Mouse (Mus musculus) thymus, postnatal 36 days (tissue): ENCODE measurements around the gene Btk.
A peak's percentile ranks its signal among the peaks of the same experiment; 100 is the strongest.

Experiments used
- DNase-seq, 2 experiments: peaks; one replicate each; pipeline ENCODE4 v3.0.0; 2022; ENCODE audit warnings: mixed read lengths in 2 of 2

Gene Btk

DNA sequence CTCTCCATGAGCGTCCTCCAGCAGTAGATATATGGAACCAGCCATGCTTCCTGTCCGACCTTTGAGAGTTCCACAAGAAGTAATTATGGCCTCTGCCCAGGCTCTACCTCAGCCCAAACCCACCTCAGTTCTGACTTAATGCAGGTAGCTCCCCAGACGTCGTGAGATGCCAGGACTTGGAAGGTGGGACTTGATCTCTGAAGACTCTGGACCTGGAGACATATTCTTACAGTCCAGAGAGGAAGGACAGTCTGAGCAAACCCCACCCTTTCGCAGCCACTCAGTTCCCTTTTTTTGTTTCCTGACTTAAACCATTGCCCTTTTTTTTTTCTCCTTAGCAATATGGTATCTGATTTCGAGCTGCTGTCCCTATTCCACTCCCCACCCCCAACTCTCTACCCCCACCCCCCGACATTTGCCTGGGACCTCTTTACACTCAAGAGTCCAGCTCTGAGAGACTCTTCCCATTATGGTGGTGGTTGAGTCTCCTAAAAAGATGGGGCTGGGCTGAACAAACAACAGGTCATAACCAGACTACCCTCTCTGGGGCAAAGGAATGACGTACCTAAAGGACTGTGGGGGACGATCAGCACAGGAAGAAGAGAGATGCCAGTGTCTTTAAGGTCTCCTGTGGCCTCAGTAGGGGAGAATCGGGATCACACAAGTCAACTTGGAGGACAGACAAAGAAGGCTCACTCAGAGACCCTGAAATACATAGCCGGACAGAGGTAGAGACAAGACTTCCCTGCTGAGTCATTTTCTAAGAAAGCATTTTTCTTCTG, at the start of gene Btk:
TSS of gene Btk (minus strand) at position 683 of the 782 bp plus-strand sequence.
- DNase-seq: no peak

DNA sequence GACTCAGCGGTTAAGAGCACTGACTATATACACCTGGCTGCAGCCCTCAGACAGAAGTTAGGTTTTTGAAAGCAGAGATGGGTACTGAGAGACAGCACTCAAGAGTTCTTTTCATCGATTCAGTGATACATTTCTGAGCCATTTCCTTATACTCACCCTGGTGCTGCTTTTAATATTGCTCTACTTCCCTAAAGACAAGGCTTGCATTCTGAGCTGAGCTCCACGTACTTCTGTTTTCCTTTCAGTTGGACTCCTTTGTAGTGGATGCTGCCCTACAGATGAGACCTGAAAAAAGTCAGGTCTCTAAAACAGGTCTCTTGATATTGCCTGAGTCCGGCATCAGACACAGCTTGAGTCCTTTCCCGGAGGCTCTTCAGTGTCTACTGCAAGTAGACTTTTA, 49.3 kb upstream of the Btk start:
- no peak for DNase-seq

DNA sequence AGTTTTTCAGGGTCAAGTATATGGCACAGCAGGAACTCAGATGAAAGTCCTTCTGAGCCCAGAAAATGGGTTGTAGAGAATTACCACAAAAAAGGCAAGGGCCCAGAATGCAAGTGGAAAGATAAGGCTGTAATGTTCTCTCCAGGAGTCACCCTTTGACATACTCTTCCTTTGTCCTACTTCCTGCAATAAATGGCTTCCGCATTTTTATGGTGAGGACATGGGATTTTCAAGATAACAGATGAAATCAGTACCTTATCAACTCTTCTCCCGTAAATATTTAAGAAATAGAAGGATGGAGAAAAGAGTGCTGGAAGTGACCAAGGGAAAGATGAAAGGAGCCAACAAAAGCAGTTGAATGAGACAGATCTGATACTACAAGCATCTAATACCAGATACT, 44.8 kb upstream of the Btk start:
- no peak for DNase-seq

DNA sequence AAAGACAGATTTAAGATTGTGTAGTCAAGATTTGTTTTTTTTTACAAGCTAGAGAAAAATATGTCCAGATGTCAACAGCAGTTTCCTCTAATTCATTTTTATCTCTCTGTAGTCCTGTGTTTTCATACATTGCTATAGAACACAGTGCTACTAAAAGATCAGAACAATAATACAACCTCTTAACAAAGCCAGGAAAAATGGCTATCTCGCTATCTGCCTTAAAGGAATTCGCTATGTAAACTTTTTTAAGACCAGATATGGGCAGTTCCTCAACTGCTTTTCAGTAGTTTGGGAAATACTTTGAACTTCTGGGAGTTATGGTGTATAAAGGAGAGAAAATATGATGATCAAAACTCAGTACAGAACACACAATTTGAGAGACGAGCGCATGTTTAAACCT, 40.0 kb upstream of the Btk start:
- DNase-seq: no peak

DNA sequence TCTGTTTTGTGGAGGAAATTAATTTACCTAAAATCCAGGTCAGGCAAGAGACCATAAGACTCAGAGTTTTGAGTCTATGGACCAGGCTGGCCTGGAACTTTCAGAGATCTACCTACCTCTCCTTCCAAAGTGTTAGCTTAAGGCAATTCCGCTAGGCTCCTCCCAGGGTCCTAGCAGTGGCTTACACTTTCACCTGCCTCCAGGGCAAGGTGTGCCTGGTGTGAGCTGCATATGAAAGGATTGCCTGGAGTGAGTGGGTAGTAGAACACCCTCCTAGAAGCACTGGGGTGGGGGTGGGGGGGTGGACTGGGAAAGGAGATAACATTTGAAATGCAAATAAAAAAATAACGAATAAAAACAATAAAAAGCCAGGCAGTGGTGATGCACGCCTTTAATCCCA, 38.3 kb upstream of the Btk start:
- DNase-seq: no peak

DNA sequence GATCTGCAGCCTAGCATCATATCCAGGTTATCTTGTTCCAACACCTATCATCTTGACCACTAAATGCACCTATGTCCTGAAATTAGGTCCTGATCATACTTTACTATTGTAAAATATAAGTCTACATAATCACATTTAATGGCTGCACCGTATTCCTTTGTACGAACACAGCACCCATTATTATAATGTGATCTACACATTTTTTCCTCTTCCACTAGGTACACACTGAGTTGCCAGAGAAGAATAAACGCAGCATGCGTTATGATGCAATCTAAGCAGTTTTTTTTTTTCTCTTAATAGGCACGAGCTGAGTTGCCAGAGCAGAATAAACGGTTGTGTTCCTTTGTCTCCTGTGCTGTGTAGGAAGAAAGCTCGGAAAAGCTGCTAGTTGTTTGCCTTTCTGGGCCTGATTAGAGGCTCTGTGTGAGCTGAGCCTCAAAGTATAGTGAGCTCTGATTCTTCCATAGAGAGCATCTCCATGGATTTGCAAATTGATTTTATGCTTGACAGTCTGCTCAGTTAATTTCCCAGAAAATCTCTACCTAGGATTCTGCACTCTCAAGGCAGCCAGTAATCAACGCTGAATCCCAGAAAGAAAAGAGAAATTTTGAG, 37.0 kb upstream of the Btk start:
- no peak for DNase-seq

DNA sequence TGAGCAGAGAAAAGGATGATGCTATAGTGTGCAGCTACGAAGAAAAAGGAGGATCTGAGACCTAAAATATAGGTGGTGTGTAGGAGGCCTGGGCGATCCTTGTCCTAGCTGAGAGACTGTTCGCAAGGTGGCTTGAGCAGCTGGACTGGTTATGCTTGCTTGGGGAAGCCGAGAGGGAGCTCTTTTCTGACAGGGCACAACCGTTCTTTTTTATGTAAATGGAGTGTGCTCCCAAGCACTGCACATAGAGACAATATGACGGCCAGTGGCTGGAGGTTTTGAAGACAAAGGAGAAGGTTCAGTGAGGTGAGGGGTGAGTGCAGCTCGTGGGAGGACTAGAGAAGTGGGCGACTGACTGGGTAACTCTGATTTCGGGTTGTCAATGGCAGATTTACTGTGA, 36.3 kb upstream of the Btk start:
- DNase-seq: no peak

DNA sequence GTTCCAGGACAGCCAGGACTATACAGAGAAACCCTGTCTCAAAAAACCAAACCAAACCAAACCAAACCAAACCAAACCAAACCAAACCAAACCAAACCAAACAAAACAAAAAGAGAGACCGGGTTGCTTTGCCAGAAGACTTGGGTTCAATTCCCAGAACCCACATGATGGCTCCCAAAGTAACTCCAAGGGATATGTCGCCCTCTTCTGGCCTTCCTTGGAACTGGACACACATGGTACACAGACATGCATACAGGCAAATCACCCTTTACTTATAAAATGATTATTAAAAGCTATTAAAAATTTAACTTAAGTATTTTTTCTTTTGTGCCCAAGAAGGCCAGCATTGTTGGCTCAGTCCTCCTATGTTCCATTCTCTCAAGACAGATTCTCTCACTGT, 30.9 kb upstream of the Btk start:
- DNase-seq: peak in 1 of 2 experiments; percentile 27

DNA sequence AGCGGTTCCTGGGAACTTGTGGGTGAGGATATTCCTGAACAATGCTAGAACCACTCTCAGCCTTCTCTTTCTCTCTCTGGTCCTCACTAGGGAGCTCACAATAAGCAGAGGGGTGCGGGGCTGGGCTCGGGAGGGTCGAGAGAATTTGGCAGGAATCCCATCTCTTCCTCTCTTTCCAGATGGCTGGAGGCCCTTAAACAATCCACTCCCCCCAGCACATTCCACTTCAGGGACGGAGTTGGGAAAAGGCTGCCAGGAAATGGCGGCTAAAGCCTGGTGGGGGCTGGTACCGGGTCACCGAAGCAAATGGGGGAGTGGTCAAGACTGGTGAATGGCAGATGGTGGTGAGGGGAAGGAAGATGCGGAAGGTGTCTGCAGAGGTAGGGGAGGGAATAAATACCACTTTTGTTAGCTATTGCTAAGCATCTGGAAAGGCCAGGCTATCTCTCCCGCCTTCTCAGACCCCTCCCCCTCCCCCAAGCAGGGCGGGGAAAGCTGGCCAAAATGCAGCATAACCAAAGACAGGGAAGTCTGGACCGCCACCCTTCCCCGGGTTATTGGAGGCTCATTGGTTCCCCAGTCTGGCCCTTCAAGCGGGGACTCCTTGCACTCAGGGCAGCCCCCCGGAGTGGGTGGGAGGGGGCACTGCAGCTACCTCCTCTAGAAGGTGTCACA, 29.1 kb upstream of the Btk start:
- DNase-seq: peak; percentile 2 to 17

DNA sequence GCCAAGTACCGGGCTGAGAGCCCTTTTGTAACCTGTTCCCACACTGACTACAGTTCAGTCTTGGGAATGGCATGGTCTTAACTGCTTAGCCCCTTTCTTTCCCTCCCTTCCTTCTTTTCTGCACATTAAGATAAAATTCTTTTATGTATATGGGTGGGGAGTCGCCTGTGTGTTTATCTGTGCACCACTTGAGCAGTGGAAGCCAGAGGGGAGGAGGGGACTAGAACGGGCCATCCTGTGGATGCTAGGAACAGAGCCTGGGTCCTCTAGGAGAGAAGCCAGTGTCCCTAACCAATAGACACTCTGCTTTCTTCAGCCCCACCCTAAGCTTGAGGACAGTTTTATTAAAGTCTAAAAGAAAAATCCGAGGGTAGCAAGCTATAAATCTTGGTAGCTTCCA, 27.6 kb upstream of the Btk start:
- DNase-seq: no peak

DNA sequence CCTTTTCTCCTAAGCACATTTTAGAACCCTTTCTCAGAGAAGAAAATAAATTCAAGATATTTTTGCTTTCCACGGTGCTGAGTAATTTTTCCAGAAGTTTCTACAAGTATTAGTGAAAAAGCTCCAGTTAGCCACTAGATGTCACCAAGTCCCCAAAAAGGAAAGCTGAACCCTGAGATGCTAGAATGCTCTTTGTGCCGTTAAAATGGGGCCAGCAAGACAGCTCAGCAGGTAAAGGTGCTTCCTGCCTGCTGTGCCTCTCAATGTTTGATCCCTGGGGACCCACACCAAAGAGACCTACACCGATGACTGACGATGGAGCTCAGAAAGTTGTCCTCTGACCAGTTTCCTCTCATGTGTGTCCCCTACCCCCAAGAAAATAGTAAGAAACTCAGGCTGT, 26.1 kb upstream of the Btk start:
- DNase-seq: peak in 1 of 2 experiments; percentile 5

DNA sequence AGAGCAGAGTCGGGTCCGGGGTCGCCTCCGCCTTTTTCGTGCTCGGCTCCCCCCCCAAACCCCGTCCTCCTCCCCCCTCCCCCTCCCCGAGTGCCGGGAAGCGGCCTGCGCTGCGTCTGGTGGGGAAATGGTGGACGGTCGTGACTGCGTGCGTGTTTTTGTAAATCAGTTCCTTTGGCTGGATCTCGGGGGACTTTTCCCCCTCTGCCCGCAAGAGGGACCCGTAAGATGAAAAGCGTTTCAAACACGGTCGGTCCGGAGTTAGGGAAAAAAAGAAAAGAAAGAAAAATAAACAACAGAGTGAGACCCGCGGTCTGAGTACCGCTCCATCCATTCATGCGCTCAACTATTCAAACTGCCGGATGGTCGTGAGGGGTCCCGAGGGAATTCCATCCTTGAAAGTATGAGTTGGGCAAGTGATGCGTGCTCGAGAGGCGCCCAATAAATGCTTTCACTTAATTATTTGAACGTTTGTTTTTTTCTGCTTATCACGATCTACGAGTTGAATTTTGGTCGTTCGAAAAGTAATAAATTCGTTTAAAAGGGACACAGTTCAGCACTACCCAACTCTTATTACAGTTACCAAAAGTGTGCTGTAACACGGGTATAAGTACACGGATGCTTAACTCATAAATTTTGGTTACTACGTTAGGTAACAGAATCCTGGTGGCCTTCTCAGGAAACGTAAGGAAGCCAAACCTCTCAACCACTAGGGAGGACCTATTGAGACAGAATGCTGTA, 18.2 kb upstream of the Btk start:
- no peak for DNase-seq

DNA sequence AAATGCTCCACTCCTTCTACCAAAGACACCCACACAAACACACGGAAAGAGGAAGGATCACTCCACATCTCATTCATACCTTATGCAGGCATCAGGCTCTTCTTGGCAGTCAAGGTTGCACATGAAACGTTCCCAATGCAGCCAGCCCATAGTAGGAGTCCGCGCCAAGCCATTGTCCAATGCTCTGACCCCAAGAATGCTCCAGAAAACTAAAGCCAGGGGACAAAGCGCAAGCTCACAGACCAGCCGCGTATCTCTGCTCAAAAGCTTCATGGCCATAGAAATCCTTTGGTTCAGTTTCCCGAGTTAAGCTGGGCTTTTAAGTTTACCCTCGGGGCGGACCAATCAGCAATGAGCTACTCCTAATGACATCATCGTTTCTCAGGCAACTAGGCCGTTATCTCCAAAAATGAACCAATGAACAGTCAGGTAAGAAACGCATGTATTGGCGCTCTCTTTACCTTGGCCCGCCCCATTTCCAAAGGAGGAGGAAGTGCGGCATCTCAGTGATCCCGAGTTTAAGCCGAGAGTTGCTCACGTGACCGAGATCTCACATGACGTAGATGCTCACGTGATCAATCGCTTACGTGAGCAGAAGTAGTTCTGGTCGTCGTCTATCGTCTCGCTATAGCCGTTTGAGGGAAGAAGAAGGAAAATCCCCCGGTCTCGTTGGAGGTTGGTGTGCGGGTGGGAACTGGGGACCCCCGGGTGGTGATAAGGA, 17.4 kb upstream of the Btk start, which contains the start of the genes Gla and Hnrnph2:
TSS of gene Gla (minus strand) at position 467 of the 721 bp plus-strand sequence.
TSS of gene Hnrnph2 (plus strand) at position 521 of the 721 bp plus-strand sequence.
- DNase-seq: peak; percentile 80 to 87

DNA sequence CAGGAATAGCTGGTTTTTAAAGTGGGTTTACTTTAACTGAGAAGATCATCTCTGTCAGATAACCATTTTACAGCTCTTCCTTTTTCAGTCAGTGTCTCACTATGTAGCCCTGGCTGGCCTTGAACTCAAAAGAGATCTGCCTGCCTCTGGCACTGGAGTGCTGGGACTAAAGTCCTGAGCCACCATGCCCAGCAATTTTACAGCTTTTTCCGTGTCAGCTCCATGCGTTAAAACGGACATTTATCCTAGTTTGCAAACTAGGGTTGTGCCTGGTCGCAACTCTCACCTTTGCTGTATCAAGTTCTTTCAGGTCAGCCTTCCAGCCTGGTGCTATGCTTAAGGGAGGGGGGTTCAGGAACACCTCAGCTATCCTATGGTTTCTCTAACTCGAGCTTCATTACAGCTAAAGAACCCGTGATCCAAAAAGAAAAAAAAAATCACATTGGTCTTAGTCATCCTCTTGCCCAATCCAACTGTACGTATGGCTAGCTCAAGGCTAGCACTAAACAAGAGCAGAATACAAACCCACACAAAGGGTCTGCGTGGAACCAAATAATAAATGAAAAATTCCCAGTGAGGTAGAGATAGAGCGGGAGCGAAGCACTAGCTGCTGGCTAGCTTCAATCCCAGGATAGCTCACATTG, 16.7 kb upstream of the Btk start:
- DNase-seq: no peak

DNA sequence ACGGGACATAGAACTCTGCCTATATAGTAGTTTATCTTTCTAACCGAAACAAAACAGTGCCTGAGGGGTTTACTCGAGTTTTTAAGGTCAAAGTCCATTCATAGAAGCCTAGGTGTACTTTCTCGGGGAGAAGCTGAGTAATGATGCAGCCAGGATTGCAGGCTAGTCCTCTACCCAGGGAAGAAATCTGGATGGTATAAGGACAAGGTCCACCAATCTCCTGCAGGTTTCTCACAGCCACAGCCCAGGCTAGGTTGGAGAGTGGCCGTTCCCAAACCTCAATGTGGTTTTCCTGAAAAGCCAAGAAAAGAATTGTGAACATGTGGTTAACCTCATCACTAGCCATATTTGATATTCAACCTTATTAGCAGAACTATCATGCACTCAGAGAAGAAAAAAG, 6.5 kb upstream of the Btk start:
- DNase-seq: no peak

DNA sequence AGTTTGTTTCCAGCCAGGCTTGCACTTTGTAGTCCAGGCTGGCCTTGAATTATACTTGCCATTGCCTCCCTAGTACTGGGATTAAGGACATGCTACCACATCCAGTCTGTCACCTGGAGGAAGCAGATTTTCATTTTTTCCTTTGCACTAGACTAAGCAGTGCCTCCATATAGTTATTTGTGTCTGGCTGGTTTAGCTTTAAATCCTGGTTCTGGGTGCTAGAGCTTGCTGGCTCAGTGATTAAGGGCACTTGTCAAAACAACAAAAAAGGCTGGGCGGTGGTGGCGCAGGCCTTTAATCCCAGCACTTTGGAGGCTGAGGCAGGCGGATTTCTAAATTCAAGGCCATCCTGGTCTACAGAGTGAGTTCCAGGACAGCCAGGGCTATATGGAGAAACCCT, 5.6 kb upstream of the Btk start:
- no peak for DNase-seq

DNA sequence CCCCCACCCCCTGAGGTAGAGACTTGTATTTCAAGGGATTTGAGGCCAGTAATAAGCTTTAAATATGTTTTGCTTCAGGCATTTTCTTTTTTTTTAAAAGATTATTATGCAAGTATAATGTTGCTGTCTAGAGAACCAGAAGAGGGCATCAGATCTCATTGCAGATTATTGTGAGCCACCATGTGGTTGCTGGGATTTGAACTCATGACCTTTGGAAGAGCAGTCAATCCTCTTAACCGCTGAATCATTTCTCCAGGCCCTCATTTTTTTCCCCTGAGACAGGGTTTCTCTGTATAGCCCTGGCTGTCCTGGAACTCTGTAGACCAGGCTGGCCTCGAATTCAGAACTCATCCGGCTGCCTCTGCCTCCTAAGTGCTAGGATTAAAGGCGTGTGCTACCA, 4.9 kb upstream of the Btk start:
- no peak for DNase-seq

DNA sequence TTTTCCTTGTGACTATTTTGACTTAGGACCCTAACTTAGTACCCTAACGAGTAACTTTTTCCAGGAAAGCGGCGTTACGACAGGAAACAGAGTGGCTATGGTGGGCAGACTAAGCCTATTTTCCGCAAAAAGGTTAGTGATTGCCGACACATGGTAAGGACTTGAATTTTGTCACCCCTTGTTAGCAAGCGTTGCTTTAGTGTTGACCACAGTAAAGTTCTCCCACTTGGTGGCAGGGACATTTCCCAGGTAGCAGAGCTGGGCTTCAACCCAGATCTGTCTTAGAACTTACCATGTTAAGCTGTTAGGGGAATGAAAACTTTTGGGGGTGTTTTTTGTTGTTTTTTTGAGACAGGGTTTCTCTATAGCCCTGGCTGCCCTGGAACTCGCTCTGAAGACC, 3.1 kb upstream of the Btk start:
- DNase-seq: no peak

DNA sequence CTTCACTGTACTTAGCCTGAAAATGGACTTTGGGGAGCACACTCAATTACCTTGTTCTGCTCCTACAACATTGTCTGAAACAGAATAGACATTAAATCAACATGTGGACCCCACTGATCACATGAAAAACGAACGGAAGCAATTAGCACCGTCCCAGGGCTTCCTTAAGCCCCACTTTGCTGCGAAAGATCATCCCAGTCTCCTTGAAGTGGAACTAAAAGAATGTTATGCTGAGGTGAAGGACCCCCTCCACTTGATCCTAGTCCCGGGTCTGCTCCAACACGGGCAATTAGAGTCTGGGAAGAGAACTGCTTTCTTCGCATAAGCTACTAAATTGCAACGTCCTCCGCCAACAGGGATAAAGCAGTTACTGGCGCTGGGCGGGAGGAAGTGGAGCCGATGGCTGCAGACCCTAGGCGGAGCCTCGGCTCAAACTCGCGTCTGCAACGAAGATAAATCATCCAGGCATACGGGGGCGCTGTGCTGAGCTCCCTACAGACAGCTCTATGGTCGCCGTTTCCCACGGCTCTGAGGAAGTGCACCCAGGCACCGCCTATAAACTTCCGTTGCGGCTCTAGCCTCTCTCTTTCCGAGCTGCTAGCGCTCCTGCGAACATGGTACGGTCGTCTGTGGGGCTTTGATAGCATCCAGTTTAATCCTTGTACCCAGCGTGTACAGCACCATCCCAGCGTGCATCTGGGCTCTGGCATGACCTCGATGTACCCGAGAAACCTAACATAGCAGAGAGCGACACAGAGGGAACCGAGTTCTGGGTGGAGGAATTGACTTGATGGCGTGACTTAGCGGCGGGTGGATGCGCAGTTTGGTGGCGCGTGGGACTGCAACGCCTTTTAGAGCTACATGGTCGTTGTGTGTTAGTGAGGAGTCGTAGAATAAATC, 2.0 kb upstream of the Btk start, which contains the start of gene Rpl36a:
TSS of gene Rpl36a (plus strand) at position 552 of the 900 bp plus-strand sequence.
- peak; percentile 90 to 92 for DNase-seq

DNA sequence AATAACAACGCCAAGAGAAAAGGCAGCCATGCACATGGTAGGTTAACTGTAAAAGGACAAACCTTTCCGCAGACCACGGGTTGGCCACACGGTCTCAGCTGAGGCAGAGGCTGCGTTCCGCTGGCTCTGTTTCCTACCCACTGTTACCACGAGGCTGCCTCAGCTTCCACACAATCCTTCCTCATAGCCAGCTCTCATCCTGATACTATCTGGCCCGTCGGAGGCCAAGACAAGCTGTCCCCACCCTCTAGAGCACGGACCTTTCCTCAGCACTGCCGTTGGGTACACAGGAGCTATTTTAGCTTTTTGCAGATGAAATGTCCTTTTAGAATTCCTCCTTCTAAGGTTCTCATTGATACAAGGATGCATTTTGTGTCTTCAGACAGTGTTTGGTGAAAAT, 1.1 kb downstream of the Btk start:
- no peak for DNase-seq
